Mouse (Mus musculus) ovary, postnatal 14 days (tissue): ENCODE data around the gene Pacsin1.

Experiments
- DNase-seq: peaks from one replicate; pipeline ENCODE4 v3.0.0; 2022; ENCODE audit warnings: low spot score

Gene Pacsin1

GRCm38 (mm10) chr17:27678924-27679813, 23.9 kb downstream of the Pacsin1 start:
- no peak for DNase-seq

GRCm38 (mm10) chr17:27684886-27685549, 29.7 kb downstream of the Pacsin1 start:
- peak; percentile 33 for DNase-seq

- DNase-seq, result no peak
These were observed 30.2 kb downstream of the Pacsin1 start for GRCm38 (mm10) chr17:27685550-27685913.

- no peak for DNase-seq
These were observed 31.1 kb downstream of the Pacsin1 start for GRCm38 (mm10) chr17:27686395-27686794.

GRCm38 (mm10) chr17:27690993-27691693, 35.8 kb downstream of the Pacsin1 start:
- no peak for DNase-seq

GRCm38 (mm10) chr17:27699641-27700244, 44.4 kb downstream of the Pacsin1 start:
- DNase-seq, result no peak

- no peak for DNase-seq
These were observed 45.5 kb downstream of the Pacsin1 start for GRCm38 (mm10) chr17:27700812-27701211.

- DNase-seq, result no peak
These were observed 46.5 kb downstream of the Pacsin1 start for GRCm38 (mm10) chr17:27701856-27702255.

GRCm38 (mm10) chr17:27702518-27702917, 47.2 kb downstream of the Pacsin1 start:
- peak; percentile 58 for DNase-seq

GRCm38 (mm10) chr17:27703961-27704621, 48.8 kb downstream of the Pacsin1 start:
- DNase-seq, result no peak

- no peak for DNase-seq
These were observed 50.4 kb downstream of the Pacsin1 start for GRCm38 (mm10) chr17:27705661-27706060.

GRCm38 (mm10) chr17:27707954-27708661, 52.8 kb downstream of the Pacsin1 start:
- DNase-seq, result peak; percentile 66

- no peak for DNase-seq
These were observed 54.3 kb downstream of the Pacsin1 start for GRCm38 (mm10) chr17:27709650-27710049.

GRCm38 (mm10) chr17:27712832-27713231, 57.5 kb downstream of the Pacsin1 start:
- DNase-seq, result no peak

GRCm38 (mm10) chr17:27716804-27717203, 61.5 kb downstream of the Pacsin1 start:
- no peak for DNase-seq

- no peak for DNase-seq
These were observed 62.9 kb downstream of the Pacsin1 start for GRCm38 (mm10) chr17:27718250-27718649.

GRCm38 (mm10) chr17:27719663-27720062, 64.4 kb downstream of the Pacsin1 start:
- no peak for DNase-seq

- DNase-seq, result no peak
These were observed 65.0 kb downstream of the Pacsin1 start for GRCm38 (mm10) chr17:27720326-27720725.

GRCm38 (mm10) chr17:27721125-27721664, 65.9 kb downstream of the Pacsin1 start:
- DNase-seq, result peak; percentile 27

- no peak for DNase-seq
These were observed 69.0 kb downstream of the Pacsin1 start for GRCm38 (mm10) chr17:27724327-27724726.

- no peak for DNase-seq
These were observed 69.7 kb downstream of the Pacsin1 start for GRCm38 (mm10) chr17:27725011-27725410.
